Mouse (Mus musculus): Measurements from ENCODE around the gene Gipc1. TPM values are rescaled to one million over a fixed set of nuclear protein-coding genes. Genes with fewer than 3 reads are reported as not detected.

Gipc1 gene
- polyA plus RNA-seq, 1 experiment from 2014 or later = 119 TPM

- Histone ChIP-seq H3K9me3 (ENCODE audit: control insufficient read depth, low read length) (no peaks in the 10 kb centered on the region), H3K4me2 (replicated peaks) (no peak overlapping the region), H3K9ac (no peak overlapping the region), H3K27me3 (ENCODE audit: control insufficient read depth, insufficient read depth, low read length) (no peaks in the 10 kb centered on the region), H3K4me1 (replicated peaks; ENCODE audit: control insufficient read depth, insufficient read depth, low read length) (peaks cover 27% of the 10 kb centered on the region), H3K4me3 (replicated peaks; ENCODE audit: low read length) (no peak overlapping the region), H3K27ac (no peak overlapping the region), H3K36me3 (replicated peaks; ENCODE audit: control insufficient read depth, insufficient read depth) (no peaks in the 10 kb centered on the region)
- DNase-seq (ENCODE audit: low spot score) (no peak), ATAC-seq (ENCODE audit: low FRiP score) (no peak)
- WGBS = 80% methylated on average over 9 of the region's 9 CpGs
Observed at GRCm38 (mm10) chr8:83700423-83701085, 48.1 kb downstream of the Gipc1 start.

GRCm38 (mm10) chr8:83703426-83703825 lies 50.9 kb downstream of the Gipc1 start:
- H3K4me1 ChIP-seq (replicated peaks; ENCODE audit: control insufficient read depth, insufficient read depth, low read length) = peaks cover 11% of the 10 kb centered on the region
- H3K4me2 ChIP-seq (replicated peaks) = no peak overlapping the region
- H3K4me3 ChIP-seq (replicated peaks; ENCODE audit: low read length) = no peak overlapping the region
- WGBS = 82% methylated on average over 4 of the region's 4 CpGs
- H3K9me3 ChIP-seq (ENCODE audit: control insufficient read depth, low read length) = no peaks in the 10 kb centered on the region
- no peaks in the 10 kb centered on the region for H3K27me3 ChIP-seq (ENCODE audit: control insufficient read depth, insufficient read depth, low read length)
- no peak overlapping the region for H3K27ac ChIP-seq
- ATAC-seq (ENCODE audit: low FRiP score) (no peak), DNase-seq (ENCODE audit: low spot score) (no peak)
- no peaks in the 10 kb centered on the region for H3K36me3 ChIP-seq (replicated peaks; ENCODE audit: control insufficient read depth, insufficient read depth)
- H3K9ac ChIP-seq = no peak overlapping the region

- Histone ChIP-seq H3K4me2 (replicated peaks) (no peak overlapping the region), H3K36me3 (replicated peaks; ENCODE audit: control insufficient read depth, insufficient read depth) (no peaks in the 10 kb centered on the region), H3K27ac (no peak overlapping the region), H3K4me1 (replicated peaks; ENCODE audit: control insufficient read depth, insufficient read depth, low read length) (no peaks in the 10 kb centered on the region), H3K9ac (no peak overlapping the region), H3K27me3 (ENCODE audit: control insufficient read depth, insufficient read depth, low read length) (no peaks in the 10 kb centered on the region), H3K4me3 (replicated peaks; ENCODE audit: low read length) (no peak overlapping the region), H3K9me3 (ENCODE audit: control insufficient read depth, low read length) (no peaks in the 10 kb centered on the region)
- WGBS = 61% methylated on average over 5 of the region's 5 CpGs
- no peak for ATAC-seq (ENCODE audit: low FRiP score)
- no peak for DNase-seq (ENCODE audit: low spot score)
Observed at GRCm38 (mm10) chr8:83706411-83706810, 53.9 kb downstream of the Gipc1 start.

GRCm38 (mm10) chr8:83707554-83707953 lies 55.1 kb downstream of the Gipc1 start:
- Histone ChIP-seq H3K9ac (no peak overlapping the region), H3K4me2 (replicated peaks) (no peak overlapping the region), H3K27ac (no peak overlapping the region), H3K9me3 (ENCODE audit: control insufficient read depth, low read length) (no peaks in the 10 kb centered on the region), H3K4me3 (replicated peaks; ENCODE audit: low read length) (no peak overlapping the region), H3K27me3 (ENCODE audit: control insufficient read depth, insufficient read depth, low read length) (no peaks in the 10 kb centered on the region), H3K4me1 (replicated peaks; ENCODE audit: control insufficient read depth, insufficient read depth, low read length) (no peaks in the 10 kb centered on the region), H3K36me3 (replicated peaks; ENCODE audit: control insufficient read depth, insufficient read depth) (no peaks in the 10 kb centered on the region)
- DNase-seq (ENCODE audit: low spot score) (no peak), ATAC-seq (ENCODE audit: low FRiP score) (no peak)
- WGBS = 72% methylated on average over 8 of the region's 8 CpGs

Other genes starting within 250 kb of the Gipc1 start
- gene Scoc, start 194.3 kb upstream of the Gipc1 start, polyA plus RNA-seq (2014; fragmentation: Nextera tagmentation; extraction: Ambion mirVana) = 290 and 317 TPM in 2 replicates
- gene Olfr370, start 116.9 kb upstream of the Gipc1 start, polyA plus RNA-seq (2014; fragmentation: Nextera tagmentation; extraction: Ambion mirVana) = 0.13 TPM in 1 of 2 replicates, not detected in the other
- gene Ndufb7, start 86.0 kb upstream of the Gipc1 start, polyA plus RNA-seq (2014; fragmentation: Nextera tagmentation; extraction: Ambion mirVana) = 321 and 385 TPM in 2 replicates
- 1,444 and 1,536 TPM in 2 replicates for gene Tecr, start 44.7 kb upstream of the Gipc1 start, polyA plus RNA-seq (2014; fragmentation: Nextera tagmentation; extraction: Ambion mirVana)
- gene Dnajb1, start 44.5 kb upstream of the Gipc1 start, polyA plus RNA-seq (2014; fragmentation: Nextera tagmentation; extraction: Ambion mirVana) = 45.8 and 47.8 TPM in 2 replicates
- 1.8 and 1.9 TPM in 2 replicates for gene Ptger1, start 14.0 kb downstream of the Gipc1 start, polyA plus RNA-seq (2014; fragmentation: Nextera tagmentation; extraction: Ambion mirVana)
- gene Pkn1, start 46.5 kb downstream of the Gipc1 start, polyA plus RNA-seq (2014; fragmentation: Nextera tagmentation; extraction: Ambion mirVana) = 30.2 and 30.4 TPM in 2 replicates
- gene Ddx39, start 62.5 kb downstream of the Gipc1 start, polyA plus RNA-seq (2014; fragmentation: Nextera tagmentation; extraction: Ambion mirVana) = 85.6 and 87.4 TPM in 2 replicates
- 13.5 and 13.7 TPM in 2 replicates for gene Adgre5, start 88.6 kb downstream of the Gipc1 start, polyA plus RNA-seq (2014; fragmentation: Nextera tagmentation; extraction: Ambion mirVana)
- gene Adgrl1, start 247.4 kb downstream of the Gipc1 start, polyA plus RNA-seq (2014; fragmentation: Nextera tagmentation; extraction: Ambion mirVana) = 67.1 and 72.0 TPM in 2 replicates